Mouse (Mus musculus): ENCODE data around the gene Dis3.

DNA sequence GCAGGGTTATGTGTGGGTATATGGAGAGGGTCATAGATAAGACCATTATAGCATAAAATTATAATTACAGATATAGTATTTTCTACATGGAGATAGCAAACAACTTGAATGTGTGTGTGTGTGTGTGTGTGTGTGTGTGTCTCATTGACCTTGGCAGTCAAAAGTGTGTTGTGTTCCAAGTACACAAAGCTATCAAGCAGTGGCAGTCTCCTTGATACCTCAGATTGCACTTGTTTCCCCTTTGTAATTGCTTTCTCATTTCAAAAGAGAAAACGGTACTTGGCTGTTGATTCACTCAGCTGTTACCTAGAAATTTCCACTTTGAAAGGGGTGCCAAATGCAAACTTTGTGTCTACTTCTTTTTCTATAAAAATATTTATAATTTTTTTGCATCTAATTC, 27.9 kb upstream of the Dis3 start:
- TF ChIP-seq CTCF (IDR thresholded peaks at IDR 0.05; ENCODE audit: low read depth, low read length), result no peak
- no peak for TF ChIP-seq POLR2A (IDR thresholded peaks at IDR 0.05; ENCODE audit: extremely low read depth, insufficient read depth, low read length)
